Mouse (Mus musculus): ENCODE measurements around the gene Fam89b. TPM values are rescaled to one million over a fixed set of nuclear protein-coding genes. Genes with fewer than 3 reads are reported as not detected.

Gene Fam89b
- polyA plus RNA-seq, 1 experiment from 2014 or later = 81.6 TPM

DNA sequence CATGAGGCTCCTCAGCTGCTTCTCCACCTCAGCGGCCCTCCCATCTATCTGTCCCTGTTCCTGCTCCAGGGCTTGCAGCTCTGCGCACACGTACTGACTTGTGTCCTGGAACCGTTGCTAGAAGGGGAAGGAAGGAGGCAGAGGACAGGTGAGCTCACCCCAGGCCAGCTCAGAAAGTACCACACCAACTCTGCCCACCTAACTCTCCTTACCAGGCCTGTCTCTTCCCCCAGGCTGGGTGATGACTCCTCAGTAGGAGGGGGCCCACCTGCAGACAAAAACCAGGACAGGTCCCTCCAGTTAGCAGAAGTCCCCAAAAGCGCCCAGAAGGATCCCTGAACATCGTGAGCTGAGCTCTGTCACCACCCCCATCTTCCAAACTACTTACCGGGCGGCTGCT, 18.9 kb downstream of the Fam89b start:
- H3K9me3 ChIP-seq (replicated peaks; ENCODE audit: control insufficient read depth, low read length) = no peaks in the 10 kb centered on the region
- H3K27ac ChIP-seq (ENCODE audit: low read depth, low read length) = no peak overlapping the region
- no peaks in the 10 kb centered on the region for H3K27me3 ChIP-seq (ENCODE audit: control insufficient read depth, insufficient read depth, low read length)
- H3K4me1 ChIP-seq (ENCODE audit: control insufficient read depth, insufficient read depth, low read length) = peaks cover 6% of the 10 kb centered on the region
- ATAC-seq (replicated peaks; ENCODE audit: insufficient number of reproducible peaks, low FRiP score, low TSS enrichment) = no peak
- no peak overlapping the region for H3K4me3 ChIP-seq (ENCODE audit: low read depth, low read length)
- WGBS (ENCODE audit: insufficient replicate concordance) = 76% methylated on average over 8 of the region's 8 CpGs
- no peak overlapping the region for H3K4me2 ChIP-seq
- H3K9ac ChIP-seq (ENCODE audit: low read depth, low read length) = no peak overlapping the region
- H3K36me3 ChIP-seq (ENCODE audit: control insufficient read depth, insufficient read depth, low read length) = peaks cover 34% of the 10 kb centered on the region

DNA sequence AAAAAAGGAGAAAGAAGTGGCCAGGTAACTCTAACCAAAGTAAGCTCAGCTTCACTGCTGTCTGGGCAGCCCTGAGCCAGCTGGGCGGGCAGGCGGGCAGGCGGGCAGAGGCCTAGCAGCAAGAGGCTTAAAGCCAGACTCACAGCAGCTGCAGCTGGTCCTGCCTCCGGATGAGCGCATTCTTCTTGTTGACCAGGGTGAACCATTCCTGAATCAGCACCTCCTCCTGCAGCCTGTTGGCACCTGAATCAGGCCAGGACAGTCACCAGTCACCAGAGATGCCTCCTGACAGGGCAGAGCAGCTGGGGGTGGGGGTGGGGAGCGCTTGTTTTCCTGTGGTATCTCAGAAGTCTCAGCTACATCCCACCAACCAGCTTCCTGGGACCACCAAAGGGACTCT, 19.4 kb downstream of the Fam89b start:
- H3K4me1 ChIP-seq (ENCODE audit: control insufficient read depth, insufficient read depth, low read length) = peaks cover 9% of the 10 kb centered on the region
- no peak overlapping the region for H3K27ac ChIP-seq (ENCODE audit: low read depth, low read length)
- no peak overlapping the region for H3K4me3 ChIP-seq (ENCODE audit: low read depth, low read length)
- peaks cover 34% of the 10 kb centered on the region for H3K36me3 ChIP-seq (ENCODE audit: control insufficient read depth, insufficient read depth, low read length)
- ATAC-seq (replicated peaks; ENCODE audit: insufficient number of reproducible peaks, low FRiP score, low TSS enrichment) = no peak
- no peak overlapping the region for H3K4me2 ChIP-seq
- H3K27me3 ChIP-seq (ENCODE audit: control insufficient read depth, insufficient read depth, low read length) = no peaks in the 10 kb centered on the region
- H3K9ac ChIP-seq (ENCODE audit: low read depth, low read length) = no peak overlapping the region
- WGBS (ENCODE audit: insufficient replicate concordance) = 92% methylated on average over 6 of the region's 6 CpGs
- H3K9me3 ChIP-seq (replicated peaks; ENCODE audit: control insufficient read depth, low read length) = no peaks in the 10 kb centered on the region

DNA sequence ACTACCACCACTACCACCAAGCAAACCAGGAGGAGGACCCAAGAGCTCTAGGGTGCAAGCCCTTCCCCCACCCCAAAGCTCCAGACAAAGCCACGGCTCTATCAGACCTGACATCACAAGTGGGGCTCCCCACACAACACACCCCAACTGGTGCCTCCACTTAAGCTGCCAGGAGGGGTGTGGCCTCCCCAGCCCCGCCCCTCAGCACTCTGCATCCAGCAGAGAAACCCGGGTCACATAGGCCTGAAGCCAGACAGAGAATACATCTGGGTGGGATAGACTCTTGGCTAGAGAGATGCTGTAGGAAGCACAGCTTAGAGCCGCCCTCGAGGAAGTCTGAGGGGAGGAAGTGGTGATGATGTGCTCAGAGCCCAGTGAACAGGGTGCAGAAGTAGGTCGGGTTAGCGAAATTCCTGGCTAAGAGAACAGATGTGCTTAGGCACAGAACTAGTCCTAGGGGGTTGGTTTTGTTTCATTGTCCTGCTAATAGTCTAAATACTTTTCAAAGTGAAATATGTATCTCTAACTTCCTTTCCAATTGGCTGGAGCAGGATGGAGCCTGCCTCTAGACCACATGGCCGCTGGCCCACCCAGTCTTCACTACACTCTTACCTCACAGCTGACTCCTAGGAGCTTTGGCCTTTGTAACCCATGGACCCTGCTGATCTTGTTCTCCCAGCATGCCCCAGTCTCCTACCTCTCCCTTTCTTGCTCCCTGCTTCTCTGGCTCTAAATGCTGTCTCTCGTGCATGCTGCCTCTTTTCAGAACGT, 24.5 kb downstream of the Fam89b start:
- ATAC-seq (replicated peaks; ENCODE audit: insufficient number of reproducible peaks, low FRiP score, low TSS enrichment) = peak; percentile 18; the same call in 1 of the 2 replicates
- Histone ChIP-seq H3K4me1 (ENCODE audit: control insufficient read depth, insufficient read depth, low read length) (peaks cover 12% of the 10 kb centered on the region), H3K4me3 (ENCODE audit: low read depth, low read length) (no peak overlapping the region), H3K27ac (ENCODE audit: low read depth, low read length) (no peak overlapping the region), H3K27me3 (ENCODE audit: control insufficient read depth, insufficient read depth, low read length) (no peaks in the 10 kb centered on the region), H3K36me3 (ENCODE audit: control insufficient read depth, insufficient read depth, low read length) (peaks cover 44% of the 10 kb centered on the region), H3K9ac (ENCODE audit: low read depth, low read length) (no peak overlapping the region), H3K9me3 (replicated peaks; ENCODE audit: control insufficient read depth, low read length) (no peaks in the 10 kb centered on the region), H3K4me2 (no peak overlapping the region)
- 41% methylated on average over 10 of the region's 10 CpGs for WGBS (ENCODE audit: insufficient replicate concordance)

DNA sequence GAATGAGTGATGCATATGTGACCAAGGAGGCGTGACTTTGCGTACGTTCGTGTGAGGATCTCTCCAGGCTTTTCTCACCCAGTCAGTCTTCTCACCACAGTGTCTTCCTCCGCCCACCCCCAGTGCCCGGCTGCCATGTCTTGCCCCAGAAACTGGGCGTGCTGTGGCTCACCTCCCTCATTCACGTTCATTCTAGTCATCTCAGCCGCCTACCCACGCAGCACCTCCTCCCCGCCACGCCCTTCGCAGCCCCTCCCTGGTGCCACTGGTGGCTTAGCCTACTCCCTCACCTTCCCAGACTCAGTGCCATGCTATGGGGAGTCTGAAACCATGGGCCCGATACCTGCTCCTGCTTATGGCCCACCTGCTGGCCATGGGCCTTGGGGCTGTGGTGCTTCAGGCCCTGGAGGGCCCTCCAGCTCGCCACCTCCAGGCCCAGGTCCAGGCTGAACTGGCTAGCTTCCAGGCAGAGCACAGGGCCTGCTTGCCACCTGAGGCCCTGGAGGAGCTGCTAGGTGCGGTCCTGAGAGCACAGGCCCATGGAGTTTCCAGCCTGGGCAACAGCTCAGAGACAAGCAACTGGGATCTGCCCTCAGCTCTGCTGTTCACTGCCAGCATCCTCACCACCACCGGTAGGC, 25.2 kb downstream of the Fam89b start, which contains the start of gene Kcnk7:
Gene Kcnk7 (plus strand): TSS at position 205 of the 638 bp plus-strand sequence.
- 0 out of 2 replicates have a peak within 1 kb of the TSS, but pooled peaks have one; percentile 39 for H3K9ac ChIP-seq (ENCODE audit: low read depth, low read length)
- no peaks in the 10 kb centered on the region for H3K27me3 ChIP-seq (ENCODE audit: control insufficient read depth, insufficient read depth, low read length)
- ATAC-seq (replicated peaks; ENCODE audit: insufficient number of reproducible peaks, low FRiP score, low TSS enrichment) = 0 out of 2 replicates have a peak, but pooled peaks have one; percentile 20
- peaks cover 12% of the 10 kb centered on the region for H3K4me1 ChIP-seq (ENCODE audit: control insufficient read depth, insufficient read depth, low read length)
- no peak within 1 kb of the TSS for H3K4me2 ChIP-seq
- H3K4me3 ChIP-seq (ENCODE audit: low read depth, low read length) = no peak within 1 kb of the TSS
- 70% methylated on average over 17 of the region's 17 CpGs for WGBS (ENCODE audit: insufficient replicate concordance)
- no peak within 1 kb of the TSS for H3K27ac ChIP-seq (ENCODE audit: low read depth, low read length)
- H3K9me3 ChIP-seq (replicated peaks; ENCODE audit: control insufficient read depth, low read length) = no peaks in the 10 kb centered on the region
- peaks cover 47% of the 10 kb centered on the region for H3K36me3 ChIP-seq (ENCODE audit: control insufficient read depth, insufficient read depth, low read length)

DNA sequence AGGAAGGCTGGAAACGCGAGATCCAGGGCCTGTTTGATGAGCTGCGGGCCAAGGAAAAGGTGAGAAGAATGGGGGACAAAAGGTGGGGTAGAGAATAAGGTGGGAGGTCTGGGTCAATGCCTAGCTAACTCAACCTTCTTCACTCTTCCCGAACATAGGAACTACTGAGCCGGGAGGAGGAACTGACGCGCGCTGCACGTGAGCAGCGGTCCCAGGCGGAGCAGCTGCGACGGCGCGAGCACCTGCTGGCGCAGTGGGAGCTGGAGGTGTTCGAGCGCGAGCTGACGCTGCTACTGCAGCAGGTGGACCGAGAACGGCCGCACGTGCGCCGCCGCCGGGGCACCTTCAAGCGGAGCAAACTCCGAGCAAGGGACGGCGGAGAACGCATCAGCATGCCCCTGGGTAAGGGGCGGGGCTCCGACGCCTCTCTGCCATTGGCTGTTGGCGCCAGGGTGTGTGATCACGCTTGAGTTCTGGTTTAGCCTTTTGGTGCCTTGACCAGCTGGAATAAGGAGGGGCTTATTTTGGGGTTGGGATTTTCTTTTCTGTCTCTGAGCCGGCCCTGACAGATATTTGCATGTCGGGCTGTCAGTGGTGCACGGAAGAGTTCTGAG, 33.5 kb downstream of the Fam89b start:
- H3K27me3 ChIP-seq (ENCODE audit: control insufficient read depth, insufficient read depth, low read length) = no peaks in the 10 kb centered on the region

DNA sequence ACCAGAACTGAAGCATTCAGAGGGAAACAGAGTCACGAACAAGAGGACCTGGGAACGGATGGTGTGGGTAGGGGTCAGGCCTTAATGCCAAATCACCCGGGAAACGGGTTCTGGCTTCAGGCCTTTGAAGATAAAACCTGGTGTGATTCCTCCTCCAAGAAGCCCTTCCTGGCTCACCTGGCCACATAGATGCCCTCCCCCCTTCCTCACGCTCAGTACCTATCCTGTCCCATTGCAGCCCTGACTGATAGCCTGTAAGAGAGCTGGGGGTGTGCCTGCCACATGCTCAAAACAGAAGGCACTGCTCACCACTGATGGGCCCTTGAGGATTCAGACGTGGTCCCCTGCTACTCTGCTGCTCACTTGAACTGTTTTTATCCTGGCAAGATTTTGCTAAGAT, 35.7 kb downstream of the Fam89b start:
- Histone ChIP-seq H3K27me3 (ENCODE audit: control insufficient read depth, insufficient read depth, low read length) (no peaks in the 10 kb centered on the region), H3K9me3 (replicated peaks; ENCODE audit: control insufficient read depth, low read length) (no peaks in the 10 kb centered on the region), H3K4me1 (ENCODE audit: control insufficient read depth, insufficient read depth, low read length) (peaks cover 44% of the 10 kb centered on the region), H3K4me3 (ENCODE audit: low read depth, low read length) (0 out of 2 replicates have a peak overlapping the region, but pooled peaks have one; percentile 93), H3K9ac (ENCODE audit: low read depth, low read length) (no peak overlapping the region; the same call in 1 of the 2 replicates), H3K4me2 (peak overlapping the region; percentile 97), H3K36me3 (ENCODE audit: control insufficient read depth, insufficient read depth, low read length) (peaks cover 28% of the 10 kb centered on the region), H3K27ac (ENCODE audit: low read depth, low read length) (no peak overlapping the region)
- ATAC-seq (replicated peaks; ENCODE audit: insufficient number of reproducible peaks, low FRiP score, low TSS enrichment) = no peak
- 86% methylated on average over 6 of the region's 6 CpGs for WGBS (ENCODE audit: insufficient replicate concordance)

More for the DNA sequence above, 33.5 kb downstream of the Fam89b start:
- 28% methylated on average over 41 of the region's 41 CpGs for WGBS (ENCODE audit: insufficient replicate concordance)
- peak overlapping the region; percentile 23 for H3K4me3 ChIP-seq (ENCODE audit: low read depth, low read length)
- no peak for ATAC-seq (replicated peaks; ENCODE audit: insufficient number of reproducible peaks, low FRiP score, low TSS enrichment)
- no peaks in the 10 kb centered on the region for H3K9me3 ChIP-seq (replicated peaks; ENCODE audit: control insufficient read depth, low read length)
- H3K9ac ChIP-seq (ENCODE audit: low read depth, low read length) = no peak overlapping the region
- H3K36me3 ChIP-seq (ENCODE audit: control insufficient read depth, insufficient read depth, low read length) = peaks cover 48% of the 10 kb centered on the region
- peak overlapping the region; percentile 54 for H3K4me2 ChIP-seq
- no peak overlapping the region for H3K27ac ChIP-seq (ENCODE audit: low read depth, low read length)
- peaks cover 33% of the 10 kb centered on the region for H3K4me1 ChIP-seq (ENCODE audit: control insufficient read depth, insufficient read depth, low read length)

DNA sequence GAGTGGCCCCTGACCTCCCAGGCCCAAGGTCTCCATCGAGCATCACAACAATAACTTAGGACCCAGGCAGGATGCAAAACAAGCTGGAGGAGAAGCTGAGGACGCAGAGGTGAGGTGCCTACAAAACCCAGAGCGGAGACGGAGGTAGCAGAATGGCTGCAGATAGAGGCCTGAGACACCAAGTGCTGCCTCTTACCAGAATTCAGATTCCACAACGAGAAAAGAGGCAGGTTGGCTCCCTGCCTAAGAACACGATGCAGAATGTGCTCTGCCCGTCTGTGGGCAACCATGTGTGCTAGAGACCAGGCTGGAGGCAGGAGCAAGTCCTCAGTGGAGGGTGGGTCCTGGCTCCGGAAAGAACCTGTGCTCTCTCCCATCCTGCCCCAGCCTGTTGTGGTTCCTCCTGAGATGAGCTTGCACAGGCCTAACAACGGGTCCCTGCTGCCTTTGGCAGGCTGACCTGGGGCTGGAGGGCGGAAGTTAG, 36.5 kb downstream of the Fam89b start:
- peak overlapping the region; percentile 94 for H3K27ac ChIP-seq (ENCODE audit: low read depth, low read length)
- H3K4me1 ChIP-seq (ENCODE audit: control insufficient read depth, insufficient read depth, low read length) = peaks cover 44% of the 10 kb centered on the region
- ATAC-seq (replicated peaks; ENCODE audit: insufficient number of reproducible peaks, low FRiP score, low TSS enrichment) = no peak
- peak overlapping the region; percentile 91 for H3K9ac ChIP-seq (ENCODE audit: low read depth, low read length)
- H3K36me3 ChIP-seq (ENCODE audit: control insufficient read depth, insufficient read depth, low read length) = peaks cover 20% of the 10 kb centered on the region
- 68% methylated on average over 10 of the region's 10 CpGs for WGBS (ENCODE audit: insufficient replicate concordance)
- H3K9me3 ChIP-seq (replicated peaks; ENCODE audit: control insufficient read depth, low read length) = no peaks in the 10 kb centered on the region
- peak overlapping the region; percentile 97 for H3K4me2 ChIP-seq
- peak overlapping the region; percentile 93; the same call in 1 of the 2 replicates for H3K4me3 ChIP-seq (ENCODE audit: low read depth, low read length)
- H3K27me3 ChIP-seq (ENCODE audit: control insufficient read depth, insufficient read depth, low read length) = no peaks in the 10 kb centered on the region

DNA sequence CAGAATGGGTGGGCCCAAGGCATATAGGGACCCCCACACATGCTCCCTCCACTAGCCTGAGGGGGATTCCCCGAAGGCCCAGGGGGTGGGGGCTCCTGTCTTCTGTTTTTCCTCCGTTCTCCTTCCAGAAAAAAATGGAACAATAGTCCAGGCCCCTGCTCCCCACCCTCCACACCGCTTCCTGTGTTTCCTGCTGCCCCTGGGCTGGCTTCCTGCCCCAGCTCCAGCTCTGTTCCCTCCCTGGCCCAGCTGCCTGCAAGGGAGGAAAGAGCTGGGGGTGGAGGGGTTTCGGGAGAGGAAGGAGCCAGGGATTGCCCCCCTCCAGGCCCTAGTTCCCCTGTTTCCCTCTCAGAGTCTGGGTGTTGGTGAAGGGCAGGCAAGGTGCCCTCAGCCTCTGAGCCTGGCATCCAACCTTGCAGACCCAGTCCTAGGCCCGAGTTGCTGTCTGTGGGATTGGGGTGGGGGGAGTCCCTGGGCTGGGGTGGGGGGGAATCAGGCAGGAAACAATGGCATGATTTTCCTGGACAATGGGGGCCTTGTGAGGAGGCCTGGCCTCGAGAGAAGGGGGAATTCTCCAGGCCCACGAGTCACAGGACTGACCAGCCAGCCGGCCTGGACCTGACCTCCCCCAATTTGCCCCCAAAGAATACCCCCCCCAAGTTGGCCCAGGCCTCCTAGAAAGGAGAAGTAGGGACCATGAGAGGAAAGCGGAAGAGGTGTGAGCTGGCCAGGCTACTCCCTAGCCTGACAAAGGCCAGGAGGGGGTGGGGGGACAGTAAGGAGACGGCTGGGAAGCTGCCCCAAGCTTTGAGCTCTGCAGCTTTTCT, 37.2 kb downstream of the Fam89b start:
- Histone ChIP-seq H3K27ac (ENCODE audit: low read depth, low read length) (peak overlapping the region; percentile 94), H3K36me3 (ENCODE audit: control insufficient read depth, insufficient read depth, low read length) (peaks cover 17% of the 10 kb centered on the region), H3K9ac (ENCODE audit: low read depth, low read length) (peak overlapping the region; percentile 91), H3K4me3 (ENCODE audit: low read depth, low read length) (peak overlapping the region; percentile 93), H3K27me3 (ENCODE audit: control insufficient read depth, insufficient read depth, low read length) (no peaks in the 10 kb centered on the region), H3K4me1 (ENCODE audit: control insufficient read depth, insufficient read depth, low read length) (peaks cover 50% of the 10 kb centered on the region), H3K4me2 (peak overlapping the region; percentile 97), H3K9me3 (replicated peaks; ENCODE audit: control insufficient read depth, low read length) (no peaks in the 10 kb centered on the region)
- 57% methylated on average over 10 of the region's 10 CpGs for WGBS (ENCODE audit: insufficient replicate concordance)
- 0 out of 2 replicates have a peak, but pooled peaks have one; percentile 15 for ATAC-seq (replicated peaks; ENCODE audit: insufficient number of reproducible peaks, low FRiP score, low TSS enrichment)

All from heart, embryonic 11.5 days (tissue).